Mouse (Mus musculus) activated CD4-positive, CD25-positive, alpha-beta regulatory T cell (primary cell): ENCODE measurements around the gene Fam53a. TPM values are rescaled to one million over a fixed set of nuclear protein-coding genes. Genes with fewer than 3 reads are reported as not detected.

ENCODE experiments used
- polyA plus RNA-seq, 2 experiments: library from polyadenylated mRNA; unstranded; fragments of 100-300 nt; shearing (Covaris generic); gene quantifications; one replicate each; pipeline ENCODE4 v1.2.1; 2017

Fam53a gene
- polyA plus RNA-seq, result 10 to 100 TPM; 60.2 to 84.9 TPM

GRCm38 (mm10) chr5:33629301-33629987 lies at the start of gene Fam53a, which contains the start of gene Gm9903:
Gene Fam53a, minus strand, starts transcription at chr5:33629635.
Gene Gm9903, plus strand, starts transcription at chr5:33629925.

DNA sequence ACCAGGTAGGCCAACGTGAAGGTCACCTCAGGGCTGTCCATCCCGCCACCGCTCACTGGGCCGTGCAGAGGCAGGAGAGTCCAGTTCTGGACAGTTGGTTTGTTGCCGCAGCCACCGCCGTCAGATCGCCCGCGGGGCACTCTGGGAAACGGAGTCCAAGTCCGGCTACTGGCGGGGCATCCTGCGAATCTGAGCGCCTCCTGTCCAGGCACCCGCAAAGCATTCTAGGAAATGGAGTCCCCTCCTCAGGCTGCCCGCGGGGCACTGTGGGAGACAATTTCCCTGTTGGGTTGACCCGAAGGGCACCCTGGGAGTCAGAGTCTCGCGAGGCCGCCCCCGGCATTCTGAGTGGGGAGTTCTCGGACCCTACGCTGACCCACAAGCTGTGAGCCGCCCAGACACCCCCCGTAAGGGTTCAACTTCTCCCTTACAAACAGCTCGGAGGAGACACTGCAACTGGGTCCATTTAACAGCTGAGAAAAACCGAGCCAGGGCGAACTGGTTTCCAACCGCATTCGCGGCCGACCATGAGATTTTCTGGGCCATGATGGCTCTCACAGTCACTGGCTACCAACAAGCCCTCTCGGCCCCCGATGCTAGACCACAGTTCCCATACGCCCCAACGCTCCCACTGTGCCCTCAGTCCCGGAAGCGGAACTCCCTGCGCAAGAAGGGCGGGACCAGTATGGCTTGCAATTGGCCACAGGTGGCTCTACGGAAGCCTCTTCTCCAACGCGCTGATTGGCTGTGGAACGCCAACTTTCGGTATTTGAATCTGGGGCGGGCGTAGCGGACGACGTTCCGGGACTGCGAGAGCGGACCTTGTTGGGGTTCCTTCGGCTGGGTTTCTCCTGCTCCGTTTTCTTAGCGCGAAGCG lies 28.6 kb upstream of the Fam53a start, which contains the start of the genes Tacc3 and Tmem129:
Gene Tacc3, plus strand, starts transcription at position 342 of the 877 bp plus-strand sequence.
Gene Tmem129, minus strand, starts transcription at position 630 of the 877 bp plus-strand sequence.

GRCm38 (mm10) chr5:33651921-33652782 lies 22.7 kb upstream of the Fam53a start, which contains the start of gene Slbp:
Gene Slbp, minus strand, starts transcription at chr5:33652574.

Other genes starting within 250 kb of the Fam53a start
- not detected for gene Nkx1-1, start 195.7 kb downstream of the Fam53a start, polyA plus RNA-seq
- gene Gm9903, start 290 bp upstream of the Fam53a start, polyA plus RNA-seq, result under 1 TPM; 0.54 to 0.77 TPM
- gene Slbp, start 22.9 kb upstream of the Fam53a start, polyA plus RNA-seq, result 100 to 1,000 TPM; 164 to 198 TPM
- 10 to 100 TPM; 35.8 to 40.0 TPM for gene Tacc3, start 28.5 kb upstream of the Fam53a start, polyA plus RNA-seq
- 10 to 100 TPM; 23.5 to 23.7 TPM for gene Tmem129, start 28.8 kb upstream of the Fam53a start, polyA plus RNA-seq
- gene Fgfr3, start 92.0 kb upstream of the Fam53a start, polyA plus RNA-seq, result under 1 TPM in 1 of 2 experiments, not detected in 1; 0.45 TPM
- gene Letm1, start 153.2 kb upstream of the Fam53a start, polyA plus RNA-seq, result 100 to 1,000 TPM in 1 of 2 experiments, 10 to 100 TPM in 1; 90.6 to 116 TPM
- gene Nsd2, start 191.1 kb upstream of the Fam53a start, polyA plus RNA-seq, result 10 to 100 TPM; 25.6 to 46.5 TPM